Mouse (Mus musculus): Measurements from ENCODE around the gene Hmgcs1.

DNA sequence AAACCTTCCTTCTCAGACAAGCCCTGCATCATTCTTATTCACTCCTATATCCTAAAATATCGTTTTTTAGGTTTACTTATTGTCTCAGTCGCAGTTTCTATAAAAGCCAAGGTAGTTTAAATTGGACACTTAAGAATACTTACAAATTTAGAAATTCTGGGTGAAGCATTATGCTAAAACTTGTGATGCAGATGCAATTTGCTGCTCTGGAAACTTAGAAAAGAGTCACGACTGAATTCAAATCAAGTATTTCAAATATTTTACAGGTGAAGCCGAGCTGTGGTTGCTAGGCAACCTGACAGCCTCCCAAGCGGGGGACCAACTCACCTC is 505 bp upstream of the Hmgcs1 start:
- no peak for TF ChIP-seq POLR2A (IDR thresholded peaks at IDR 0.05; ENCODE audit: borderline replicate concordance, extremely low read depth, insufficient read depth, insufficient read length, poor library complexity, severe bottlenecking)
- TF ChIP-seq CTCF (IDR thresholded peaks at IDR 0.05; ENCODE audit: borderline replicate concordance, extremely low read depth, insufficient read depth, insufficient read length) = no peak
